13 mouse cellular contexts compared by ENCODE assay signal in the genomic region with DNA sequence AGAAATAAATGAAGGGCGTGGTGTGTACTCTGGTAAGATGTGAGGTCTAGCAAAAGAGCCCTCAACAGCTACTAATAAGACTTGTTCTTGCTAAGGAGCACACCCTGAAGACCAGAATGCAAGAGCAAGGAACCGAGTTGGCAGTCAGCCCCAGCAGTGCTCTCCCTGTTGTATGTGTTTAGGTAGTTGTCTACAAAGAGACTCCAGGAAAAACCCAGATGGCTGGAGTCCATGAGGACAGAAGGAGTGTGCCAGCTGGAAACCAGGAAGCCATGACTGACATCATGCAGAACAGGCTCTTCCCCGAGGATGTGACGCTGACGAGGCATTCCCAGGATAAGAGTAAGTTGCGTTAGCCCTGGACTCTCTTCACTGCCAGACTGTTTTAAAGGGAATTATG.
DNase-seq lines count a peak whose midpoint lies in the region; ATAC-seq lines count a peak whose summit lies in the region.
"Had no signal": no experiment of that assay in that cellular context is flagged by ENCODE, and none has a peak within 500 bp of the region (broad histone marks: within the 10 kb centered on the region; RNA-seq: fewer than 3 reads in every experiment).

No protein-coding gene starts in this region.

- H3K27me3 ChIP-seq in heart, embryonic 11.5 days (ENCODE audit: control insufficient read depth, insufficient read depth, low read length) = no peaks in the 10 kb centered on the region
- H3K27me3 ChIP-seq in limb, embryonic 10.5 days (ENCODE audit: low read depth, poor library complexity, severe bottlenecking) = no peaks in the 10 kb centered on the region
- no peaks in the 10 kb centered on the region for H3K27me3 ChIP-seq in forebrain, embryonic 11.5 days (ENCODE audit: control insufficient read depth, insufficient read depth, low read length)
- H3K27me3 ChIP-seq: forebrain, embryonic 12.5 days; limb, embryonic 15.5 days had no signal

- no peak for ATAC-seq in heart, embryonic 11.5 days (replicated peaks; ENCODE audit: insufficient number of reproducible peaks, low FRiP score, low TSS enrichment)
- ATAC-seq in forebrain, embryonic 11.5 days (replicated peaks; ENCODE audit: low FRiP score) = no peak

- WGBS in heart, embryonic 11.5 days (ENCODE audit: insufficient replicate concordance) = 82% methylated on average over 6 of the region's 6 CpGs
- 91% methylated on average over 6 of the region's 6 CpGs for WGBS in limb, embryonic 10.5 days
- WGBS in forebrain, embryonic 11.5 days = 93% methylated on average over 6 of the region's 6 CpGs

- H3K36me3 ChIP-seq in heart, embryonic 11.5 days (ENCODE audit: control insufficient read depth, insufficient read depth, low read length) = no peaks in the 10 kb centered on the region
- H3K36me3 ChIP-seq in limb, embryonic 10.5 days = no peaks in the 10 kb centered on the region
- no peaks in the 10 kb centered on the region for H3K36me3 ChIP-seq in forebrain, embryonic 11.5 days (ENCODE audit: control insufficient read depth, insufficient read depth, low read length)
- H3K36me3 ChIP-seq: forebrain, embryonic 12.5 days; hindbrain, embryonic 10.5 days; limb, embryonic 15.5 days had no signal

- no peak overlapping the region for H3K4me3 ChIP-seq in heart, embryonic 11.5 days (ENCODE audit: low read depth, low read length)
- H3K4me3 ChIP-seq in limb, embryonic 10.5 days = no peak overlapping the region
- H3K4me3 ChIP-seq in forebrain, embryonic 11.5 days (ENCODE audit: low read depth, low read length) = no peak overlapping the region
- H3K4me3 ChIP-seq: forebrain, embryonic 12.5 days; hindbrain, embryonic 10.5 days; limb, embryonic 15.5 days had no signal

- peak; percentile 27 to 62 for DNase-seq in heart, adult 18-20 months
- peak; percentile 83 for DNase-seq in cerebellum, adult 18-20 months
- DNase-seq in heart, adult 9 months (ENCODE audit: low spot score in 2 of 2) = peak; percentile 6 to 9
- DNase-seq in layer of hippocampus, postnatal 36 days = peak; percentile 33 to 56
- DNase-seq in spleen, postnatal 4 days (ENCODE audit: low spot score in 2 of 2) = no peak
- DNase-seq in limb, embryonic 10.5 days (ENCODE audit: low spot score) = no peak
- no peak for DNase-seq in forebrain, embryonic 11.5 days (ENCODE audit: low spot score)
- DNase-seq: kidney, postnatal 10 days; thymus, adult 18-20 months had no signal

- H3K27ac ChIP-seq in heart, embryonic 11.5 days (ENCODE audit: low read depth, low read length) = no peak overlapping the region
- H3K27ac ChIP-seq in limb, embryonic 10.5 days = no peak overlapping the region
- no peak overlapping the region for H3K27ac ChIP-seq in forebrain, embryonic 11.5 days (ENCODE audit: low read depth, low read length)
- H3K27ac ChIP-seq: forebrain, embryonic 12.5 days; hindbrain, embryonic 10.5 days; limb, embryonic 15.5 days had no signal

- no peak overlapping the region for H3K9ac ChIP-seq in heart, embryonic 11.5 days (ENCODE audit: low read depth, low read length)
- H3K9ac ChIP-seq in forebrain, embryonic 11.5 days (ENCODE audit: low read length) = no peak overlapping the region
- H3K9ac ChIP-seq: forebrain, embryonic 12.5 days; limb, embryonic 15.5 days had no signal

- no peaks in the 10 kb centered on the region for H3K4me1 ChIP-seq in heart, embryonic 11.5 days (ENCODE audit: control insufficient read depth, insufficient read depth, low read length)
- H3K4me1 ChIP-seq in limb, embryonic 10.5 days = no peaks in the 10 kb centered on the region
- no peaks in the 10 kb centered on the region for H3K4me1 ChIP-seq in forebrain, embryonic 11.5 days (replicated peaks; ENCODE audit: control insufficient read depth, insufficient read depth, low read length)
- H3K4me1 ChIP-seq: forebrain, embryonic 12.5 days; limb, embryonic 15.5 days had no signal

- no peak overlapping the region for H3K4me2 ChIP-seq in heart, embryonic 11.5 days
- H3K4me2 ChIP-seq in forebrain, embryonic 11.5 days (ENCODE audit: low read depth, low read length, severe bottlenecking) = no peak overlapping the region
- H3K4me2 ChIP-seq: forebrain, embryonic 12.5 days; limb, embryonic 15.5 days had no signal

- H3K9me3 ChIP-seq in heart, embryonic 11.5 days (replicated peaks; ENCODE audit: control insufficient read depth, low read length) = no peaks in the 10 kb centered on the region
- H3K9me3 ChIP-seq in limb, embryonic 10.5 days (replicated peaks) = no peaks in the 10 kb centered on the region
- no peaks in the 10 kb centered on the region for H3K9me3 ChIP-seq in forebrain, embryonic 11.5 days (ENCODE audit: control insufficient read depth, low read length)
- H3K9me3 ChIP-seq: forebrain, embryonic 12.5 days; hindbrain, embryonic 10.5 days; limb, embryonic 15.5 days had no signal

Comparison
In these comparisons a context has a peak if more than half of its experiments do, and no peak if none do; other contexts are left out.
1. DNase-seq: peak in heart, adult 18-20 months (2 of 2), cerebellum, adult 18-20 months (2 of 2), heart, adult 9 months (2 of 2) and layer of hippocampus, postnatal 36 days (2 of 2); none in spleen, postnatal 4 days (0 of 2), limb, embryonic 10.5 days (single experiment) and forebrain, embryonic 11.5 days (single experiment).